Mouse (Mus musculus) limb, embryonic 14.5 days (tissue): Measurements from ENCODE around the gene Faiml. TPM values are rescaled to one million over a fixed set of nuclear protein-coding genes. Genes with fewer than 3 reads are reported as not detected.

Experiments used
- ATAC-seq: fragments of 200-750 bp; cut with Nextera tagmentation; 2 replicates; pipeline ENCODE4 v1.8.0; 2017; ENCODE audit warnings: low read depth, moderate number of reproducible peaks, moderate TSS enrichment; ENCODE audit not compliant: low FRiP score
- DNase-seq: peaks from one replicate; pipeline ENCODE4 v3.0.0-alpha.2; 2015; ENCODE audit warnings: low spot score
- H3K27ac ChIP-seq: fragments of 300-500 bp; sonication (generic); replicated peaks from 2 replicates; pipeline ENCODE4 v1.5.1; 2014; ENCODE audit warnings: low read depth, mild to moderate bottlenecking, low read length, moderate library complexity, mixed read lengths
- H3K27me3 ChIP-seq: fragments of 300-500 bp; sonication (generic); 2 replicates; pipeline ENCODE4 v1.6.1; 2014; ENCODE audit warnings: low read length, mixed read lengths; ENCODE audit not compliant: control insufficient read depth, insufficient read depth
- H3K36me3 ChIP-seq: fragments of 300-500 bp; sonication (generic); 2 replicates; pipeline ENCODE4 v1.6.1; 2014; ENCODE audit warnings: mild to moderate bottlenecking, low read length, moderate library complexity, mixed read lengths; ENCODE audit not compliant: control insufficient read depth, insufficient read depth
- H3K4me1 ChIP-seq: fragments of 300-500 bp; sonication (generic); 2 replicates; pipeline ENCODE4 v1.6.1; 2014; ENCODE audit warnings: antibody characterized with exemption, low read length, mixed read lengths; ENCODE audit not compliant: control insufficient read depth, insufficient read depth
- H3K4me2 ChIP-seq: fragments of 300-500 bp; sonication (generic); replicated peaks from 2 replicates; pipeline ENCODE4 v1.6.1; 2014; ENCODE audit warnings: low read depth, mild to moderate bottlenecking, low read length, moderate library complexity; ENCODE audit not compliant: severe bottlenecking
- H3K4me3 ChIP-seq: fragments of 300-500 bp; sonication (generic); replicated peaks from 2 replicates; pipeline ENCODE4 v1.5.1; 2014; ENCODE audit warnings: low read length
- H3K9ac ChIP-seq: fragments of 300-500 bp; sonication (generic); 2 replicates; pipeline ENCODE4 v1.6.1; 2014; ENCODE audit warnings: mild to moderate bottlenecking, low read depth, low read length, moderate library complexity; ENCODE audit not compliant: severe bottlenecking
- H3K9me3 ChIP-seq: fragments of 300-500 bp; sonication (generic); 2 replicates; pipeline ENCODE4 v1.6.1; 2016; ENCODE audit warnings: low read length; ENCODE audit not compliant: control insufficient read depth
- POLR2A ChIP-seq: fragments of 200-500 bp; IDR thresholded peaks from 2 replicates; pipeline ENCODE4 v1.8.0; 2012; ENCODE audit warnings: inconsistent platforms, mild to moderate bottlenecking, moderate library complexity, borderline replicate concordance; ENCODE audit not compliant: insufficient read depth, insufficient read length; ENCODE audit errors: extremely low read depth
- WGBS: fragments of 180-500 bp; shearing (Covaris S2); extraction: QIAGEN DNeasy Blood & Tissue Kit; methylation state at CpG from one replicate; pipeline ENCODE4 v1.1.7; 2014; 5-methylcytosine and 5-hydroxymethylcytosine counted together
- polyA plus RNA-seq, 2 experiments: library from polyadenylated mRNA; depleted of rRNA in 1 of 2; stranded (reverse) in 1 of 2; unstranded in 1 of 2; fragments of >200 nt; fragmentation: Nextera tagmentation in 1 of 2; extraction: Ambion mirVana in 1 of 2; gene quantifications; 2 replicates each; pipeline versions ENCODE4 v1.2.1 to v1.2.3; 2012 to 2014

Gene Faiml
- polyA plus RNA-seq, 2 experiments, result not detected

GRCm38 (mm10) chr9:99180272-99180671 is 56.8 kb downstream of the Faiml start:
- DNase-seq (no peak), ATAC-seq (no peak)
- no peak overlapping the region for H3K4me3 ChIP-seq
- H3K27ac ChIP-seq, result no peak overlapping the region
- no peaks in the 10 kb centered on the region for H3K27me3 ChIP-seq
- H3K36me3 ChIP-seq, result no peaks in the 10 kb centered on the region
- H3K4me1 ChIP-seq, result no peaks in the 10 kb centered on the region
- H3K9ac ChIP-seq, result no peak overlapping the region
- no peak overlapping the region for H3K4me2 ChIP-seq
- TF ChIP-seq POLR2A, result no peak
- no peaks in the 10 kb centered on the region for H3K9me3 ChIP-seq
- WGBS, result 50% methylated on average over 8 of the region's 8 CpGs

Other genes with a start within 250 kb of the Faiml start
- 0.08 and 0.09 TPM in 2 replicates for gene Gm1123, start 201.5 kb downstream of the Faiml start, polyA plus RNA-seq (2012; rRNA removed)
- gene Gm1123, start 201.5 kb downstream of the Faiml start, polyA plus RNA-seq (2014; fragmentation: Nextera tagmentation; extraction: Ambion mirVana), result 0.17 TPM in 1 of 2 replicates, not detected in the other
- gene Pik3cb, start 96.6 kb downstream of the Faiml start, polyA plus RNA-seq (2012; rRNA removed), result 2.4 and 3.1 TPM in 2 replicates
- gene Pik3cb, start 96.6 kb downstream of the Faiml start, polyA plus RNA-seq (2014; fragmentation: Nextera tagmentation; extraction: Ambion mirVana), result 1.0 and 1.1 TPM in 2 replicates
- gene Cep70, start 6.1 kb upstream of the Faiml start, polyA plus RNA-seq (2012; rRNA removed), result 12.0 and 16.6 TPM in 2 replicates
- 23.9 and 28.0 TPM in 2 replicates for gene Cep70, start 6.1 kb upstream of the Faiml start, polyA plus RNA-seq (2014; fragmentation: Nextera tagmentation; extraction: Ambion mirVana)
- gene Esyt3, start 121.3 kb upstream of the Faiml start, polyA plus RNA-seq (2012; rRNA removed), result 1.1 and 1.2 TPM in 2 replicates
- gene Esyt3, start 121.3 kb upstream of the Faiml start, polyA plus RNA-seq (2014; fragmentation: Nextera tagmentation; extraction: Ambion mirVana), result 0.59 and 0.69 TPM in 2 replicates
- 23.3 and 30.9 TPM in 2 replicates for gene Mras, start 200.1 kb upstream of the Faiml start, polyA plus RNA-seq (2012; rRNA removed)
- gene Mras, start 200.1 kb upstream of the Faiml start, polyA plus RNA-seq (2014; fragmentation: Nextera tagmentation; extraction: Ambion mirVana), result 23.7 and 29.0 TPM in 2 replicates
- not detected in 2 replicates for gene Nme9, start 214.2 kb upstream of the Faiml start, polyA plus RNA-seq (2012; rRNA removed)
- not detected in 2 replicates for gene Nme9, start 214.2 kb upstream of the Faiml start, polyA plus RNA-seq (2014; fragmentation: Nextera tagmentation; extraction: Ambion mirVana)